Mouse (Mus musculus) limb, embryonic 14.5 days (tissue): ENCODE data around the gene Vmn2r66. TPM values are rescaled to one million over a fixed set of nuclear protein-coding genes. Genes with fewer than 3 reads are reported as not detected.

Experiments used
- ATAC-seq: fragments of 200-750 bp; cut with Nextera tagmentation; 2 replicates; pipeline ENCODE4 v1.8.0; 2017; ENCODE audit warnings: low read depth, moderate number of reproducible peaks, moderate TSS enrichment; ENCODE audit not compliant: low FRiP score
- DNase-seq: peaks from one replicate; pipeline ENCODE4 v3.0.0-alpha.2; 2015; ENCODE audit warnings: low spot score
- H3K27ac ChIP-seq: fragments of 300-500 bp; sonication (generic); replicated peaks from 2 replicates; pipeline ENCODE4 v1.5.1; 2014; ENCODE audit warnings: low read depth, mild to moderate bottlenecking, low read length, moderate library complexity, mixed read lengths
- H3K27me3 ChIP-seq: fragments of 300-500 bp; sonication (generic); 2 replicates; pipeline ENCODE4 v1.6.1; 2014; ENCODE audit warnings: low read length, mixed read lengths; ENCODE audit not compliant: control insufficient read depth, insufficient read depth
- H3K36me3 ChIP-seq: fragments of 300-500 bp; sonication (generic); 2 replicates; pipeline ENCODE4 v1.6.1; 2014; ENCODE audit warnings: mild to moderate bottlenecking, low read length, moderate library complexity, mixed read lengths; ENCODE audit not compliant: control insufficient read depth, insufficient read depth
- H3K4me1 ChIP-seq: fragments of 300-500 bp; sonication (generic); 2 replicates; pipeline ENCODE4 v1.6.1; 2014; ENCODE audit warnings: antibody characterized with exemption, low read length, mixed read lengths; ENCODE audit not compliant: control insufficient read depth, insufficient read depth
- H3K4me2 ChIP-seq: fragments of 300-500 bp; sonication (generic); replicated peaks from 2 replicates; pipeline ENCODE4 v1.6.1; 2014; ENCODE audit warnings: low read depth, mild to moderate bottlenecking, low read length, moderate library complexity; ENCODE audit not compliant: severe bottlenecking
- H3K4me3 ChIP-seq: fragments of 300-500 bp; sonication (generic); replicated peaks from 2 replicates; pipeline ENCODE4 v1.5.1; 2014; ENCODE audit warnings: low read length
- H3K9ac ChIP-seq: fragments of 300-500 bp; sonication (generic); 2 replicates; pipeline ENCODE4 v1.6.1; 2014; ENCODE audit warnings: mild to moderate bottlenecking, low read depth, low read length, moderate library complexity; ENCODE audit not compliant: severe bottlenecking
- H3K9me3 ChIP-seq: fragments of 300-500 bp; sonication (generic); 2 replicates; pipeline ENCODE4 v1.6.1; 2016; ENCODE audit warnings: low read length; ENCODE audit not compliant: control insufficient read depth
- POLR2A ChIP-seq: fragments of 200-500 bp; IDR thresholded peaks from 2 replicates; pipeline ENCODE4 v1.8.0; 2012; ENCODE audit warnings: inconsistent platforms, mild to moderate bottlenecking, moderate library complexity, borderline replicate concordance; ENCODE audit not compliant: insufficient read depth, insufficient read length; ENCODE audit errors: extremely low read depth
- WGBS: fragments of 180-500 bp; shearing (Covaris S2); extraction: QIAGEN DNeasy Blood & Tissue Kit; methylation state at CpG from one replicate; pipeline ENCODE4 v1.1.7; 2014; 5-methylcytosine and 5-hydroxymethylcytosine counted together
- polyA plus RNA-seq, 2 experiments: library from polyadenylated mRNA; depleted of rRNA in 1 of 2; stranded (reverse) in 1 of 2; unstranded in 1 of 2; fragments of >200 nt; fragmentation: Nextera tagmentation in 1 of 2; extraction: Ambion mirVana in 1 of 2; gene quantifications; 2 replicates each; pipeline versions ENCODE4 v1.2.1 to v1.2.3; 2012 to 2014

Gene Vmn2r66
- polyA plus RNA-seq (2012; rRNA removed) (not detected in 2 replicates), polyA plus RNA-seq (2014; fragmentation: Nextera tagmentation; extraction: Ambion mirVana) (not detected in 2 replicates)

GRCm38 (mm10) chr7:85012168-85012567, at the start of gene Vmn2r66:
Gene Vmn2r66, minus strand, starts transcription at chr7:85012268.
- Histone ChIP-seq H3K9me3 (no peaks in the 10 kb centered on the region), H3K27ac (no peak within 1 kb of the TSS), H3K9ac (no peak within 1 kb of the TSS), H3K4me3 (no peak within 1 kb of the TSS), H3K36me3 (no peaks in the 10 kb centered on the region), H3K4me2 (no peak within 1 kb of the TSS), H3K27me3 (no peaks in the 10 kb centered on the region), H3K4me1 (no peaks in the 10 kb centered on the region)
- no peak for TF ChIP-seq POLR2A
- DNase-seq: no peak
- no peak for ATAC-seq
- 84% methylated on average over 1 of the region's 1 CpGs for WGBS

- WGBS: 77% methylated on average over 2 of the region's 2 CpGs
- no peak for DNase-seq
Observed at GRCm38 (mm10) chr7:84996694-84997093, 15.4 kb downstream of the Vmn2r66 start.

GRCm38 (mm10) chr7:84964015-84964414, 48.1 kb downstream of the Vmn2r66 start, which contains the start of gene Vmn2r65:
Gene Vmn2r65, minus strand, starts transcription at chr7:84964115.
- H3K4me3 ChIP-seq: no peak within 1 kb of the TSS
- no peaks in the 10 kb centered on the region for H3K27me3 ChIP-seq
- no peak for TF ChIP-seq POLR2A
- ATAC-seq (no peak), DNase-seq (no peak)
- no peaks in the 10 kb centered on the region for H3K36me3 ChIP-seq
- no peak within 1 kb of the TSS for H3K4me2 ChIP-seq
- H3K9ac ChIP-seq: no peak within 1 kb of the TSS
- WGBS: 46% methylated on average over 1 of the region's 1 CpGs
- H3K4me1 ChIP-seq: no peaks in the 10 kb centered on the region
- H3K27ac ChIP-seq: no peak within 1 kb of the TSS
- H3K9me3 ChIP-seq: no peaks in the 10 kb centered on the region

More at GRCm38 (mm10) chr7:84996694-84997093, 15.4 kb downstream of the Vmn2r66 start:
- Histone ChIP-seq H3K9me3 (no peaks in the 10 kb centered on the region), H3K36me3 (no peaks in the 10 kb centered on the region), H3K27me3 (no peaks in the 10 kb centered on the region), H3K9ac (no peak overlapping the region), H3K27ac (no peak overlapping the region), H3K4me2 (no peak overlapping the region), H3K4me3 (no peak overlapping the region), H3K4me1 (no peaks in the 10 kb centered on the region)
- ATAC-seq: no peak
- TF ChIP-seq POLR2A: no peak

Other genes with a start within 250 kb of the Vmn2r66 start
- not detected in 2 replicates for gene Olfr291, start 158.7 kb downstream of the Vmn2r66 start, polyA plus RNA-seq (2012; rRNA removed)
- gene Olfr291, start 158.7 kb downstream of the Vmn2r66 start, polyA plus RNA-seq (2014; fragmentation: Nextera tagmentation; extraction: Ambion mirVana): not detected in 2 replicates
- not detected in 2 replicates for gene Vmn2r65, start 48.2 kb downstream of the Vmn2r66 start, polyA plus RNA-seq (2012; rRNA removed)
- gene Vmn2r65, start 48.2 kb downstream of the Vmn2r66 start, polyA plus RNA-seq (2014; fragmentation: Nextera tagmentation; extraction: Ambion mirVana): not detected in 2 replicates
- gene Vmn2r67, start 143.7 kb upstream of the Vmn2r66 start, polyA plus RNA-seq (2012; rRNA removed): not detected in 2 replicates
- gene Vmn2r67, start 143.7 kb upstream of the Vmn2r66 start, polyA plus RNA-seq (2014; fragmentation: Nextera tagmentation; extraction: Ambion mirVana): not detected in 2 replicates
- not detected in 2 replicates for gene Vmn2r68, start 225.5 kb upstream of the Vmn2r66 start, polyA plus RNA-seq (2012; rRNA removed)
- gene Vmn2r68, start 225.5 kb upstream of the Vmn2r66 start, polyA plus RNA-seq (2014; fragmentation: Nextera tagmentation; extraction: Ambion mirVana): not detected in 2 replicates